Mouse (Mus musculus): ENCODE measurements around the gene Krt35. TPM values are rescaled to one million over a fixed set of nuclear protein-coding genes. Genes with fewer than 3 reads are reported as not detected.

Gene Krt35
- polyA plus RNA-seq, 1 experiment from 2014 or later, result not detected

DNA sequence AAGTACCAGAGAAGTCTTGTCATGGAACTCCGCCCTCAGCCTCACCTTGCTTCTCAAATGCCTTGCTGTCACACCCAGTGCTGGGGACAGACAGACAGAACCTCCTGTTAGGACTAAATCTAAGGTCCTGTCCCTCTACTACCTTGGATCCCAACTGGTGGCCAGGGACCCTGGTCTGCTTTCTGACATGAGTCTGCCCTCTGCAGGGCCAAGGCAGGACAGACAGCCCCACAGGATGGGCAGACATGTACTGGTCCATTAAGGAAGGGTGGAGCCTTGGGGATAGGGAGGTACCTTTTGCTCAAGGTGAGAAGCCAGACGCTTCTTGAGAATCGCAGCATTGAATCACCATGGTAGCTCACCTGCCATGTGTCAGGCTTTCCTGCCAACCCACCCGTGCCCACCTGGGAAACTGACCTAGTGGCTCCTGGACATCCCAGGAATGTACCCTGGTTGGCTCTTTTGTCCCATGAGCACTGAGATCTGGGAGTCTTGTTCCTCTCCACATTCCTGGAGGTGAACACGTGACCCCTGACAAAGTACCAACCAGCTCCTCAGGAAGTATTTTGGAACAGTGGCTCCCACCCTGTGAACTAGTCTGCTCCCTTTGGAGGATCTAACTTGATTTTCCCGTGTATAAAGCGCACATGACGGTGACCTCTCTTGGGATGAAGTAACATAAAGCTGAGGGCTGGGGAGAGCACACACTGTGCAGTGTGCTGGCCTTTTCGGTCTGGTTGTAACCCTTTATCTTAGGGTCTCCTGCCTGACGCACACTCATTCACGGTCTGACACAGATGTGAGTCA is 17.1 kb upstream of the Krt35 start:
- TF ChIP-seq CTCF (IDR thresholded peaks at IDR 0.05), result no peak
- POLR2A ChIA-PET, result no interaction called here
- CTCF ChIA-PET, result interaction anchor here (0.5 to 1.3 kb wide), 2 partner anchors 12 to 170 kb away, joined by 3 read pairs; no protein-coding TSS in a partner anchor
- H3K27me3 ChIP-seq, result no peaks in the 10 kb centered on the region
- no peak for DNase-seq (ENCODE audit: low read depth, low spot score)
- no peak for ATAC-seq
- in situ Hi-C loops (cut with MboI; ENCODE audit: low pct_unique_long_range_greater_than_20kb), result no loop called here

DNA sequence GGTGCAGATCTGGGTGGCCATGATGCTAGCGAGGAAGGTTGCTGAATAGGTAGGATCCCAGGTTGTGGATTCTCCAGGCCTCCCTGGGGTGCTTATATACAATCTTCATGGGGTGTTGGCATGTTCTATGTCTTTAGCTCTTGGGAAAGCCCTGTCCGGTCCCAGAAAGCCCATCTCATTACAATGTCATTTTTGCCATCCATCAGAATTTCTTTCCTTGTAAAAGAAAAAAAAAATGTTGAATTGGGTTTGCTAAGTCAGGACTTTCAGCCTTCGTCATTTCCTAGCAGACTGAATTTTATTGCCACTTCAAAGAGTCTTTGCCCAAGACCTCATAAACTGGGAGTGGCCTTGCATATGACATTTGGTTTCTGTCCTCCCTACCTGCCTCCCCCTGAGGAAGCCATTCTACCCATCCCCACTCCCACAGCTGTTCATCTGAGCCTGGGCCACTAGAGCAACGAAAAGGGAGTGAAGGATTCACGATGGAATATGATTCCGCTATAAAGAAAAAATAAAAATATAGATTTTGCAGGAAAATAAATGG is 9.6 kb upstream of the Krt35 start, which contains the start of gene Krt36:
Gene Krt36 (minus strand): TSS at position 51 of the 547 bp plus-strand sequence.
- H3K27me3 ChIP-seq, result no peaks in the 10 kb centered on the region
- DNase-seq (ENCODE audit: low read depth, low spot score), result no peak
- TF ChIP-seq CTCF (IDR thresholded peaks at IDR 0.05), result no peak
- no peak for ATAC-seq
- ChIA-PET CTCF (no interaction called here), POLR2A (no interaction called here)
- in situ Hi-C loops (cut with MboI; ENCODE audit: low pct_unique_long_range_greater_than_20kb), result no loop called here

DNA sequence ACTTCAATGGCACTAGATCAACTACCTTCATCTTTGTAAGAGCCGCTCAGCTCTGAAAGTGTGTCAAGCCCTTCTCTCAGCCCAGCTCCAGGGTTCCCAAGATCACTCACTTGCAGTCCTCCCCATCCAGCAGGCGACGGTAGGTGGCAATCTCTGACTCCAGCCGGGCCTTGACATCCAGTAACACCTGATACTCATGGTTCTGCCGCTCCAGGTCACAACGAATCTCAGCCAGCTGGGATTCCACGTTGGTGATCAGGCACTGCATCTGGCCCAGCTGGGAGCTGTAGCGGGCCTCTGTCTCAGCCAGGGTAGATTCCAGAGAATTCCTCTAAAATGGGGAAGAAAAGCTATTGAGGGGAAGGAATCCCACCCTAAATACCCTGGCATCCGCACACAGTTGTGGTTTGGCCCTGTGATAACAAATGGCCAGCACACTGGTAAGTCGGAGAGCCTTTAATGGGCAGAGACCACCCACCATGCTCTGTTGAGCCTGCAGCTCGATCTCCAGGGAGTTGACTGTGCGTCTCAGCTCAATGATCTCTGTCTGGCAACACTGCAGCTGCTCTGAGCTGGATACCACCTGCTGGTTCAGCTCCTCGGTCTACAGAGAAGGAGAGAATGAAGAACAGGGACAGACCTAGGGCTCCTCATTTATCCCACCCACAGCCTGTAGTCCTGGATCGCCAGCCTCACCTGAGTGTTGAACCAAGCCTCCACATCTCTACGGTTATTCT is 6.8 kb upstream of the Krt35 start:
- DNase-seq (ENCODE audit: low read depth, low spot score) (no peak), ATAC-seq (no peak)
- H3K27me3 ChIP-seq, result no peaks in the 10 kb centered on the region
- ChIA-PET CTCF (no interaction called here), POLR2A (no interaction called here)
- no peak for TF ChIP-seq CTCF (IDR thresholded peaks at IDR 0.05)
- in situ Hi-C loops (cut with MboI; ENCODE audit: low pct_unique_long_range_greater_than_20kb), result no loop called here

DNA sequence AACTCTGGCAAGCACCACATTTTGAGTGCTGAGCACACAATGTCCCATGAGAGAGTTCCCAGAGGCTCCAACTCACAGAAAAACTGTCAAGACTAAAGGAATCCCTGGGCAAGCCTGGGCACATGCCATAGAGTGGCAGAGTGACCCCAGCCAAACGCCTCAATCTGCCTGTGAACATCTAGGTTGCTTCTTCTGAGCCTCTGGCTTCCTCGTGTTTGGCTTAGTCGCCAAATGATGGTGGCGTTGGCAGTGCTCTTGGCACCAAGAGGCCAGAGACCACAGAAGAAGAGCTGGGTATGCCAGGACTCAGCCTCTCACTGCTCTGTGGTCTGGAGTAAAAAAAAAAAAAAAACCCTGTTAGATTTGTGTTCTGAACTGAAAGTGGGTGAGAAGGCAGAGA is 4.3 kb upstream of the Krt35 start:
- CTCF ChIA-PET, result no interaction called here
- ATAC-seq (no peak), DNase-seq (ENCODE audit: low read depth, low spot score) (no peak)
- POLR2A ChIA-PET, result no interaction called here
- TF ChIP-seq CTCF (IDR thresholded peaks at IDR 0.05), result no peak
- H3K27me3 ChIP-seq, result no peaks in the 10 kb centered on the region
- in situ Hi-C loops (cut with MboI; ENCODE audit: low pct_unique_long_range_greater_than_20kb), result no loop called here

DNA sequence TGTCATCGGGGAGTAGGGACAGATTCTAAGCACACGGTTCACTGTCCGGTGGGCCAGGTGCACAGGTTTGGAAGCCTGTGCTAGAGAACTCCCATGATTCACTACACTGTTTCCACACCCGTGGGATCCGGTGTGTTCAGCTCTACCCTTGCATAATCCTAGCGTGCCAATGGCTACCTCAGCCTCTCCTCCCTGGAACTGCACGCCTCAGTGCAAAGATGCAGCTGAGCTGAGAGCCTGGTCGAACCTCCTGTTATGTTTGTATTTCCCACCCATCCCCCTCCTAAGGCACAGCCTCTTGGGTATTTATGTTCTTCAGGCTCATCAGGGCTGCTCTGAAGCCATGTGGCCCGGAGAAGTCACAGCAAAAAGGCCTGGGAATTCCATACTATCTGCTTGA is 1.8 kb upstream of the Krt35 start:
- in situ Hi-C loops (cut with MboI; ENCODE audit: low pct_unique_long_range_greater_than_20kb), result no loop called here
- CTCF ChIA-PET, result no interaction called here
- TF ChIP-seq CTCF (IDR thresholded peaks at IDR 0.05), result no peak
- DNase-seq (ENCODE audit: low read depth, low spot score) (no peak), ATAC-seq (no peak)
- POLR2A ChIA-PET, result no interaction called here
- peaks cover 7% of the 10 kb centered on the region for H3K27me3 ChIP-seq

DNA sequence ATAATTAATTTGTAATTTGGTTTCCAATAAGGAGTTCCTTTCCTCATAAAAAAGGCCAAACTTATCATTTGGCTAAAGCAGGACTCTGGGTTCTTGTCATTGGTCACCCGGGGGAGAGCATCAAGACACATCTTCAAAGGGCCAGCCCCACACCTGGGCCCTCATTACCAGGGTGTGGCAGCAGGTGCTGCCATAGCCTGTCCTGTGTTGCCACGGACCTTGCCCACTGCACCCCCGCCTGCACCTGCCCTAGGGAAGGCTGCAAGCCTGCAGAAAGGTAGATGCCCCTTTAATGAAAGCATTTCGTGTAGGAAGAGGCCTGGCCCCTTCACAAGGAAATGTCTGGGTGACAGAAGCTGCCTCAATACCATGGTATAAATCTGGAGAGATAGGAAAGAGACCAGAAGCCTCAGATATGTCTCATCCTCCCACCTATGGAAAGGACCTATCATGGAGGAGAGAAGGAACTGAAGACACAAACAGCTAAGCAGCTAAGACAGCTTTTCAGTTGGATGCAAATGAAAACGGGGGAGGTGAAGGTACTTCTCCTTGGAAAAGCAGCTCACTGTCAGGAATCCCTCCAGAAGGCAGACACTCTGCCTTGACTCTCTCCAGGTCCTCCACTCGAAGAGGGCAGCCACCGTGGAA is 7.5 kb downstream of the Krt35 start:
- no peak for TF ChIP-seq CTCF (IDR thresholded peaks at IDR 0.05)
- ChIA-PET CTCF (no interaction called here), POLR2A (no interaction called here)
- in situ Hi-C loops (cut with MboI; ENCODE audit: low pct_unique_long_range_greater_than_20kb), result no loop called here
- H3K27me3 ChIP-seq, result no peaks in the 10 kb centered on the region
- no peak for ATAC-seq
- DNase-seq (ENCODE audit: low read depth, low spot score), result no peak

DNA sequence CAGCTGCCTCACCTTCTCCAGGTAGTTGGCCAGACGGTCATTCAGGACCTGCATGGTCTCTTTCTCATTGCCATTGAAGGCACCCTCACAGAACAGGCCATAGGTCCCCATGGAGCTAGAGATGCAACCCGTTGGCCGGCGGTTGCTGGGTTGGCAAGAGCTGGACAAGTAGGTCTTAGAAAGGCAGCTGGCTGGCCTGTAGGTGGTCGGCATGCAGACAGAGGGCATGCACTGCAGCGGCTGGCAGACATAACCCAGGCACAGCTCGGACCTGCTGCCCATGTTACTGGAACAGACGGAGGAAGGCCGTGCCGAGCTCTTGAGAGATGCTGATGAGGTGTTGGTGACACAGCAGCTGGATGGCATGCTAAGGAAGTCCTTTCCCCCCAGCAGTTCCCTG is 8.2 kb downstream of the Krt35 start, which contains the start of gene Krt32:
Gene Krt32 (minus strand): TSS at position 366 of the 400 bp plus-strand sequence.
- in situ Hi-C loops (cut with MboI; ENCODE audit: low pct_unique_long_range_greater_than_20kb), result no loop called here
- ChIA-PET CTCF (interaction anchor here (1.0 kb wide), 1 partner anchor 20 kb away, joined by 3 read pairs; no protein-coding TSS in a partner anchor), POLR2A (no interaction called here)
- H3K27me3 ChIP-seq, result no peaks in the 10 kb centered on the region
- no peak for ATAC-seq
- TF ChIP-seq CTCF (IDR thresholded peaks at IDR 0.05), result no peak
- DNase-seq (ENCODE audit: low read depth, low spot score), result no peak

DNA sequence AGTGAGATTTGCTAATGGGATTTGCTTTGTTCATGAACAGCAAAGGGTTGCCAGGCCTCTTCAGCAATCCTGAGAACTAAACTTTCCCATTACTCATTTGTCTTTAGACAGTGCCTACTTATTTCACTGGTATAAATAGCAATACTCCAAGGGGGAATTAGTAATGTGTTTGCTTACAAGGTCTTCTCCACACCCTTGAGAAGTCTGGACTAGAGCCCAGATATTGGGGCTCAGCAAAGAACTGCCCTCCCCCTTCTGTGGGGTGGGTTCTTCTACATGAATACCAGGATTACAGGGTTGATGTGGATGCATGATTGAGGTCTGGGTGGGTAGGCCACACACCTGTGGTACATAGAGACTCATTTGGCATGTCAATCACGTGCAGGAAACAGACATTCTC is 22.2 kb downstream of the Krt35 start:
- ChIA-PET CTCF (no interaction called here), POLR2A (interaction anchor here (0.5 kb wide), 1 partner anchor 106 kb away, joined by 3 read pairs; no protein-coding TSS in a partner anchor)
- no peak for ATAC-seq
- peaks cover 4% of the 10 kb centered on the region for H3K27me3 ChIP-seq
- TF ChIP-seq CTCF (IDR thresholded peaks at IDR 0.05), result no peak
- in situ Hi-C loops (cut with MboI; ENCODE audit: low pct_unique_long_range_greater_than_20kb), result no loop called here
- DNase-seq (ENCODE audit: low read depth, low spot score), result no peak

DNA sequence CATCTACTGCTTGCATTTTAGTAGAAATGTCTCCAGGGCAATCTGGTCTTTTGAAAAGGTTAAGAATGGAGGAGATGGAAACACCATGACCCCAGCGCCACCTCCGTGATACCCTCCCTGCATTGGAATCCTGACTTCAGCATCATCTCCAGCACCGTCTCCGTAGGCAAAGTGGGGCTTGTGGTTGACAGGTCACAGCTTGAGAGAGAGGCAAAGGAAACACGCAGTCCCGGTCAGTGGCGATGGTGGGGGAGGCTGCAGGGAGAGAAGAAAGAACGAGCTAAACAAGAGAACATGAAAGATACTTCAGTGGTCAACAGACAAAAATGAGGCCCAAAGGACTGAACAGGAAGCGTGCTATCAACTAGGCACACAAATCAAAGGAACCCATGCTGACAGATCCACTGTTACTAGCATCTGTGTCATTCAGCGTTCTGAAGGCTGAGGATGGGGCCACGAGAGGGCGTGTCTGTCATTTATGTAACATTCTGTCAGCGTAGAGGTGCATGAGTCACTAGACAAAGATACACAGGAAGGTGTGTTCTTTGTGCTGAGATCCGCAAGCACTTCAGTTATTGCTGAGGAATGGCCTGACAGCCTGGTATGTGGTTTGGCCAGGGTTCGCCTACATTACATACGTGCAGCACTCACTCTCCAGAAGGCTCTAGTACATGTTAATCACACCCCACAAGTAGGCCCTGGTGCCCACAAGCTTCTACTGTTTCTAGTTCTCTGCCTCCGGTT is 28.6 kb downstream of the Krt35 start:
- ATAC-seq (no peak), DNase-seq (ENCODE audit: low read depth, low spot score) (no peak)
- POLR2A ChIA-PET, result no interaction called here
- no peak for TF ChIP-seq CTCF (IDR thresholded peaks at IDR 0.05)
- in situ Hi-C loops (cut with MboI; ENCODE audit: low pct_unique_long_range_greater_than_20kb), result no loop called here
- CTCF ChIA-PET, result interaction anchor here (0.6 to 1.4 kb wide), 2 partner anchors 9 to 20 kb away, joined by 3 read pairs; no protein-coding TSS in a partner anchor
- H3K27me3 ChIP-seq, result peaks cover 4% of the 10 kb centered on the region
